Mouse (Mus musculus) lung, postnatal 0 days (tissue): ENCODE measurements around the gene Fam189a1. TPM values are rescaled to one million over a fixed set of nuclear protein-coding genes. Genes with fewer than 3 reads are reported as not detected.

Source experiments
- ATAC-seq: fragments of 200-750 bp; cut with Nextera tagmentation; 2 replicates; pipeline ENCODE4 v1.8.0; 2017; ENCODE audit warnings: moderate library complexity
- DNase-seq: peaks from one replicate; pipeline ENCODE4 v3.0.0-alpha.2; 2016; ENCODE audit warnings: low spot score
- H3K27ac ChIP-seq: fragments of 300-500 bp; sonication (generic); 2 replicates; pipeline ENCODE4 v1.5.1; 2014; ENCODE audit warnings: antibody characterized with exemption, mild to moderate bottlenecking, low read length, mixed read lengths
- H3K27me3 ChIP-seq: fragments of 300-500 bp; sonication (generic); replicated peaks from 2 replicates; pipeline ENCODE4 v1.6.1; 2014; ENCODE audit warnings: low read length, mixed read lengths; ENCODE audit not compliant: insufficient read depth
- H3K36me3 ChIP-seq: fragments of 300-500 bp; sonication (generic); 2 replicates; pipeline ENCODE4 v1.6.1; 2014; ENCODE audit warnings: low read length, mixed read lengths; ENCODE audit not compliant: insufficient read depth
- H3K4me1 ChIP-seq: fragments of 300-500 bp; sonication (generic); 2 replicates; pipeline ENCODE4 v1.6.1; 2014; ENCODE audit warnings: antibody characterized with exemption, low read depth, low read length, mixed read lengths; ENCODE audit not compliant: insufficient read depth
- H3K4me2 ChIP-seq: fragments of 300-500 bp; sonication (generic); replicated peaks from 2 replicates; pipeline ENCODE4 v1.6.1; 2014; ENCODE audit warnings: low read depth, mild to moderate bottlenecking, low read length, moderate library complexity, mixed read lengths
- H3K4me3 ChIP-seq: fragments of 300-500 bp; sonication (generic); 2 replicates; pipeline ENCODE4 v1.5.1; 2014; ENCODE audit warnings: low read depth, low read length
- H3K9ac ChIP-seq: fragments of 300-500 bp; sonication (generic); replicated peaks from 2 replicates; pipeline ENCODE4 v1.6.1; 2014; ENCODE audit warnings: low read depth, mild to moderate bottlenecking
- H3K9me3 ChIP-seq: fragments of 300-500 bp; sonication (generic); 2 replicates; pipeline ENCODE4 v1.6.1; 2016; ENCODE audit warnings: low read length, mixed read lengths
- CTCF ChIP-seq: IDR thresholded peaks from 2 replicates; pipeline ENCODE4 v1.5.1; 2016; ENCODE audit warnings: antibody characterized with exemption, mild to moderate bottlenecking
- EP300 ChIP-seq: IDR thresholded peaks from 2 replicates; pipeline ENCODE4 v1.6.1; 2016; ENCODE audit warnings: antibody characterized with exemption, mild to moderate bottlenecking, control low read depth
- WGBS: fragments of 180-500 bp; shearing (Covaris S2); extraction: QIAGEN DNeasy Blood & Tissue Kit; methylation state at CpG from one replicate; pipeline ENCODE4 v1.1.7; 2014; 5-methylcytosine and 5-hydroxymethylcytosine counted together
- polyA plus RNA-seq: library from polyadenylated mRNA; unstranded; fragments of >200 nt; fragmentation: Nextera tagmentation; extraction: Ambion mirVana; gene quantifications from 2 replicates; pipeline ENCODE4 v1.2.1, GENCODE M21; 2015

Gene Fam189a1
- polyA plus RNA-seq, 1 experiment from 2014 or later = 0.07 TPM

- Histone ChIP-seq H3K4me2 (no peak overlapping the region), H3K4me1 (no peaks in the 10 kb centered on the region), H3K9ac (no peak overlapping the region), H3K9me3 (no peaks in the 10 kb centered on the region), H3K27me3 (no peaks in the 10 kb centered on the region), H3K36me3 (no peaks in the 10 kb centered on the region), H3K4me3 (no peak overlapping the region), H3K27ac (no peak overlapping the region)
- ATAC-seq (no peak), DNase-seq (no peak)
- 84% methylated on average over 9 of the region's 9 CpGs for WGBS
- TF ChIP-seq CTCF = no peak
- no peak for TF ChIP-seq EP300
Observed at GRCm38 (mm10) chr7:65111664-65112063, 44.7 kb downstream of the Fam189a1 start.

- TF ChIP-seq EP300 (no peak), CTCF (no peak)
- WGBS = 76% methylated on average over 3 of the region's 3 CpGs
- no peak overlapping the region for H3K4me3 ChIP-seq
- no peaks in the 10 kb centered on the region for H3K27me3 ChIP-seq
- DNase-seq = no peak
- no peaks in the 10 kb centered on the region for H3K36me3 ChIP-seq
- no peak overlapping the region for H3K9ac ChIP-seq
- no peaks in the 10 kb centered on the region for H3K4me1 ChIP-seq
- no peak overlapping the region for H3K27ac ChIP-seq
- no peak for ATAC-seq
- no peaks in the 10 kb centered on the region for H3K9me3 ChIP-seq
- H3K4me2 ChIP-seq = no peak overlapping the region
Observed at GRCm38 (mm10) chr7:65105566-65105965, 50.8 kb downstream of the Fam189a1 start.

- Histone ChIP-seq H3K4me2 (no peak overlapping the region), H3K9ac (no peak overlapping the region), H3K36me3 (no peaks in the 10 kb centered on the region), H3K4me3 (no peak overlapping the region), H3K27ac (no peak overlapping the region), H3K9me3 (no peaks in the 10 kb centered on the region), H3K27me3 (no peaks in the 10 kb centered on the region), H3K4me1 (no peaks in the 10 kb centered on the region)
- DNase-seq (no peak), ATAC-seq (no peak)
- TF ChIP-seq CTCF = no peak
- no peak for TF ChIP-seq EP300
- 78% methylated on average over 4 of the region's 4 CpGs for WGBS
Observed at GRCm38 (mm10) chr7:65105097-65105467, 51.3 kb downstream of the Fam189a1 start.

GRCm38 (mm10) chr7:65104207-65105096, 51.9 kb downstream of the Fam189a1 start:
- no peaks in the 10 kb centered on the region for H3K4me1 ChIP-seq
- no peaks in the 10 kb centered on the region for H3K36me3 ChIP-seq
- no peak overlapping the region for H3K4me3 ChIP-seq
- no peak overlapping the region for H3K4me2 ChIP-seq
- no peak for TF ChIP-seq EP300
- TF ChIP-seq CTCF = no peak
- ATAC-seq = no peak
- no peaks in the 10 kb centered on the region for H3K9me3 ChIP-seq
- DNase-seq = no peak
- H3K27ac ChIP-seq = no peak overlapping the region
- no peaks in the 10 kb centered on the region for H3K27me3 ChIP-seq
- no peak overlapping the region for H3K9ac ChIP-seq
- 76% methylated on average over 17 of the region's 17 CpGs for WGBS

GRCm38 (mm10) chr7:65101661-65102060, 54.7 kb downstream of the Fam189a1 start:
- WGBS = 67% methylated on average over 2 of the region's 2 CpGs
- TF ChIP-seq EP300 (no peak), CTCF (no peak)
- no peak overlapping the region for H3K4me2 ChIP-seq
- no peak overlapping the region for H3K27ac ChIP-seq
- H3K36me3 ChIP-seq = no peaks in the 10 kb centered on the region
- no peak overlapping the region for H3K4me3 ChIP-seq
- no peaks in the 10 kb centered on the region for H3K27me3 ChIP-seq
- no peak for DNase-seq
- no peaks in the 10 kb centered on the region for H3K4me1 ChIP-seq
- no peaks in the 10 kb centered on the region for H3K9me3 ChIP-seq
- ATAC-seq = no peak
- no peak overlapping the region for H3K9ac ChIP-seq

GRCm38 (mm10) chr7:65097708-65098107, 58.7 kb downstream of the Fam189a1 start:
- no peak overlapping the region for H3K9ac ChIP-seq
- no peak overlapping the region for H3K27ac ChIP-seq

More at GRCm38 (mm10) chr7:65097708-65098107, 58.7 kb downstream of the Fam189a1 start:
- no peaks in the 10 kb centered on the region for H3K4me1 ChIP-seq
- no peak overlapping the region for H3K4me2 ChIP-seq
- WGBS = 78% methylated on average over 14 of the region's 14 CpGs
- TF ChIP-seq CTCF (no peak), EP300 (no peak)
- H3K4me3 ChIP-seq = no peak overlapping the region
- DNase-seq = no peak
- no peaks in the 10 kb centered on the region for H3K9me3 ChIP-seq
- H3K36me3 ChIP-seq = no peaks in the 10 kb centered on the region
- ATAC-seq = no peak
- no peaks in the 10 kb centered on the region for H3K27me3 ChIP-seq
